Mouse (Mus musculus): ENCODE data around the gene Sh2b3. TPM values are rescaled to one million over a fixed set of nuclear protein-coding genes. Genes with fewer than 3 reads are reported as not detected.

Gene Sh2b3
- polyA plus RNA-seq, 1 experiment from 2014 or later, result 14.7 TPM

- no peaks in the 10 kb centered on the region for H3K9me3 ChIP-seq
- 88% methylated on average over 2 of the region's 2 CpGs for WGBS
- H3K36me3 ChIP-seq, result peaks cover 10% of the 10 kb centered on the region
- H3K9ac ChIP-seq, result peak overlapping the region; percentile 69
- H3K4me3 ChIP-seq, result peak overlapping the region; percentile 90
- H3K4me2 ChIP-seq, result peak overlapping the region; percentile 98
- H3K4me1 ChIP-seq, result peaks cover 73% of the 10 kb centered on the region
- H3K27ac ChIP-seq (replicated peaks), result peak overlapping the region; percentile 91
- no peak for ATAC-seq (ENCODE audit: extremely low read depth, insufficient number of reproducible peaks, low FRiP score, low TSS enrichment)
- peaks cover 19% of the 10 kb centered on the region for H3K27me3 ChIP-seq (replicated peaks)
Observed at GRCm38 (mm10) chr5:121833159-121833558, 4.3 kb downstream of the Sh2b3 start.

- Histone ChIP-seq H3K9ac (peak overlapping the region; percentile 40), H3K27ac (replicated peaks) (peak overlapping the region; percentile 91; the same call in 1 of the 2 replicates), H3K4me3 (peak overlapping the region; percentile 4; the same call in 1 of the 2 replicates), H3K9me3 (no peaks in the 10 kb centered on the region), H3K4me1 (peaks cover 70% of the 10 kb centered on the region), H3K27me3 (replicated peaks) (peaks cover 22% of the 10 kb centered on the region), H3K4me2 (peak overlapping the region; percentile 98), H3K36me3 (peaks cover 16% of the 10 kb centered on the region)
- no peak for ATAC-seq (ENCODE audit: extremely low read depth, insufficient number of reproducible peaks, low FRiP score, low TSS enrichment)
- WGBS, result 74% methylated on average over 5 of the region's 6 CpGs
Observed at GRCm38 (mm10) chr5:121832376-121833155, 4.9 kb downstream of the Sh2b3 start.

GRCm38 (mm10) chr5:121831002-121831601, 6.3 kb downstream of the Sh2b3 start:
- 80% methylated on average over 6 of the region's 6 CpGs for WGBS
- Histone ChIP-seq H3K4me3 (no peak overlapping the region), H3K27ac (replicated peaks) (no peak overlapping the region)

GRCm38 (mm10) chr5:121828491-121829432, 8.7 kb downstream of the Sh2b3 start:
- H3K4me3 ChIP-seq, result peak overlapping the region; percentile 50
- H3K27ac ChIP-seq (replicated peaks), result no peak overlapping the region
- H3K36me3 ChIP-seq, result peaks cover 52% of the 10 kb centered on the region
- H3K4me1 ChIP-seq, result peaks cover 55% of the 10 kb centered on the region
- H3K27me3 ChIP-seq (replicated peaks), result peaks cover 22% of the 10 kb centered on the region
- H3K4me2 ChIP-seq, result peak overlapping the region; percentile 81
- 17% methylated on average over 82 of the region's 82 CpGs for WGBS
- peak overlapping the region; percentile 77 for H3K9ac ChIP-seq
- no peak for ATAC-seq (ENCODE audit: extremely low read depth, insufficient number of reproducible peaks, low FRiP score, low TSS enrichment)
- H3K9me3 ChIP-seq, result no peaks in the 10 kb centered on the region

More at GRCm38 (mm10) chr5:121831002-121831601, 6.3 kb downstream of the Sh2b3 start:
- Histone ChIP-seq H3K27me3 (replicated peaks) (peaks cover 22% of the 10 kb centered on the region), H3K9ac (no peak overlapping the region), H3K4me1 (peaks cover 67% of the 10 kb centered on the region), H3K9me3 (no peaks in the 10 kb centered on the region), H3K4me2 (no peak overlapping the region), H3K36me3 (peaks cover 31% of the 10 kb centered on the region)
- ATAC-seq (ENCODE audit: extremely low read depth, insufficient number of reproducible peaks, low FRiP score, low TSS enrichment), result no peak

- no peak overlapping the region for H3K4me2 ChIP-seq
- H3K9me3 ChIP-seq, result no peaks in the 10 kb centered on the region
- no peak for ATAC-seq (ENCODE audit: extremely low read depth, insufficient number of reproducible peaks, low FRiP score, low TSS enrichment)
- peaks cover 56% of the 10 kb centered on the region for H3K4me1 ChIP-seq
- no peak overlapping the region for H3K9ac ChIP-seq
- peaks cover 58% of the 10 kb centered on the region for H3K36me3 ChIP-seq
- WGBS, result 84% methylated on average over 4 of the region's 4 CpGs
- peaks cover 22% of the 10 kb centered on the region for H3K27me3 ChIP-seq (replicated peaks)
- H3K27ac ChIP-seq (replicated peaks), result no peak overlapping the region
- no peak overlapping the region for H3K4me3 ChIP-seq
Observed at GRCm38 (mm10) chr5:121827876-121828275, 9.6 kb downstream of the Sh2b3 start.

GRCm38 (mm10) chr5:121825606-121826005, 11.8 kb downstream of the Sh2b3 start:
- Histone ChIP-seq H3K4me3 (no peak overlapping the region), H3K9ac (no peak overlapping the region), H3K36me3 (peaks cover 79% of the 10 kb centered on the region), H3K27me3 (replicated peaks) (peaks cover 22% of the 10 kb centered on the region), H3K4me2 (no peak overlapping the region), H3K9me3 (no peaks in the 10 kb centered on the region), H3K27ac (replicated peaks) (0 out of 2 replicates have a peak overlapping the region, but pooled peaks have one; percentile 15), H3K4me1 (peaks cover 57% of the 10 kb centered on the region)
- WGBS, result 86% methylated on average over 3 of the region's 3 CpGs
- no peak for ATAC-seq (ENCODE audit: extremely low read depth, insufficient number of reproducible peaks, low FRiP score, low TSS enrichment)

- peaks cover 66% of the 10 kb centered on the region for H3K4me1 ChIP-seq
- peaks cover 92% of the 10 kb centered on the region for H3K36me3 ChIP-seq
- WGBS, result 57% methylated on average over 4 of the region's 4 CpGs
Observed at GRCm38 (mm10) chr5:121824121-121824520, 13.3 kb downstream of the Sh2b3 start.

GRCm38 (mm10) chr5:121823668-121824067, 13.8 kb downstream of the Sh2b3 start:
- ATAC-seq (ENCODE audit: extremely low read depth, insufficient number of reproducible peaks, low FRiP score, low TSS enrichment), result no peak
- Histone ChIP-seq H3K9ac (no peak overlapping the region), H3K27ac (replicated peaks) (peak overlapping the region; percentile 77), H3K9me3 (no peaks in the 10 kb centered on the region), H3K36me3 (peaks cover 92% of the 10 kb centered on the region), H3K27me3 (replicated peaks) (0 out of 2 replicates have a peak, but pooled peaks cover 9% of the 10 kb centered on the region), H3K4me2 (no peak overlapping the region), H3K4me3 (no peak overlapping the region), H3K4me1 (peaks cover 64% of the 10 kb centered on the region)
- WGBS, result 86% methylated on average over 1 of the region's 1 CpGs

More at GRCm38 (mm10) chr5:121824121-121824520, 13.3 kb downstream of the Sh2b3 start:
- no peak for ATAC-seq (ENCODE audit: extremely low read depth, insufficient number of reproducible peaks, low FRiP score, low TSS enrichment)
- peak overlapping the region; percentile 50 for H3K9ac ChIP-seq
- peak overlapping the region; percentile 77 for H3K27ac ChIP-seq (replicated peaks)
- 0 out of 2 replicates have a peak, but pooled peaks cover 11% of the 10 kb centered on the region for H3K27me3 ChIP-seq (replicated peaks)
- H3K4me2 ChIP-seq, result no peak overlapping the region
- no peak overlapping the region for H3K4me3 ChIP-seq
- no peaks in the 10 kb centered on the region for H3K9me3 ChIP-seq

- Histone ChIP-seq H3K27ac (replicated peaks) (0 out of 2 replicates have a peak overlapping the region, but pooled peaks have one; percentile 77), H3K9me3 (no peaks in the 10 kb centered on the region), H3K4me2 (no peak overlapping the region), H3K4me3 (no peak overlapping the region), H3K27me3 (replicated peaks) (0 out of 2 replicates have a peak, but pooled peaks cover 2% of the 10 kb centered on the region), H3K9ac (0 out of 2 replicates have a peak overlapping the region, but pooled peaks have one; percentile 9), H3K36me3 (peaks cover 92% of the 10 kb centered on the region), H3K4me1 (peaks cover 57% of the 10 kb centered on the region)
- WGBS, result 67% methylated on average over 7 of the region's 7 CpGs
- ATAC-seq (ENCODE audit: extremely low read depth, insufficient number of reproducible peaks, low FRiP score, low TSS enrichment), result no peak
Observed at GRCm38 (mm10) chr5:121822786-121823505, 14.5 kb downstream of the Sh2b3 start.

GRCm38 (mm10) chr5:121821552-121821951, 15.9 kb downstream of the Sh2b3 start:
- peaks cover 56% of the 10 kb centered on the region for H3K4me1 ChIP-seq
- ATAC-seq (ENCODE audit: extremely low read depth, insufficient number of reproducible peaks, low FRiP score, low TSS enrichment), result no peak

More at GRCm38 (mm10) chr5:121821552-121821951, 15.9 kb downstream of the Sh2b3 start:
- Histone ChIP-seq H3K27me3 (replicated peaks) (no peaks in the 10 kb centered on the region), H3K4me3 (no peak overlapping the region), H3K9me3 (no peaks in the 10 kb centered on the region), H3K9ac (no peak overlapping the region), H3K27ac (replicated peaks) (no peak overlapping the region), H3K4me2 (no peak overlapping the region), H3K36me3 (peaks cover 92% of the 10 kb centered on the region)
- WGBS, result 69% methylated on average over 5 of the region's 5 CpGs
